Mouse (Mus musculus) limb, embryonic 13.5 days (tissue): ENCODE results near the gene Pop5. TPM values are rescaled to one million over a fixed set of nuclear protein-coding genes. Genes with fewer than 3 reads are reported as not detected.
A peak's percentile ranks its signal among the peaks of the same experiment; 100 is the strongest.

Source experiments
- ATAC-seq: fragments of 200-750 bp; cut with Nextera tagmentation; 2 replicates; pipeline ENCODE4 v1.8.0; 2017; ENCODE audit warnings: low read depth, moderate number of reproducible peaks, moderate TSS enrichment; ENCODE audit not compliant: low FRiP score
- H3K27ac ChIP-seq: fragments of 300-500 bp; sonication (generic); 2 replicates; pipeline ENCODE4 v1.5.1; 2015; ENCODE audit warnings: inconsistent platforms, mild to moderate bottlenecking, moderate library complexity
- H3K27me3 ChIP-seq: fragments of 300-500 bp; sonication (generic); 2 replicates; pipeline ENCODE4 v1.6.1; 2015; ENCODE audit warnings: mild to moderate bottlenecking, inconsistent platforms
- H3K36me3 ChIP-seq: fragments of 300-500 bp; sonication (generic); 2 replicates; pipeline ENCODE4 v1.6.1; 2015; ENCODE audit warnings: inconsistent platforms, mild to moderate bottlenecking, moderate library complexity
- H3K4me1 ChIP-seq: fragments of 300-500 bp; sonication (generic); 2 replicates; pipeline ENCODE4 v1.6.1; 2015; ENCODE audit warnings: inconsistent platforms
- H3K4me2 ChIP-seq: fragments of 300-500 bp; sonication (generic); replicated peaks from 2 replicates; pipeline ENCODE4 v1.6.1; 2015; ENCODE audit warnings: inconsistent platforms, mild to moderate bottlenecking, moderate library complexity
- H3K4me3 ChIP-seq: fragments of 300-500 bp; sonication (generic); 2 replicates; pipeline ENCODE4 v1.5.1; 2015; ENCODE audit warnings: moderate library complexity, mild to moderate bottlenecking, inconsistent platforms
- H3K9ac ChIP-seq: fragments of 300-500 bp; sonication (generic); 2 replicates; pipeline ENCODE4 v1.6.1; 2015; ENCODE audit warnings: mild to moderate bottlenecking, inconsistent platforms
- H3K9me3 ChIP-seq: fragments of 300-500 bp; sonication (generic); 2 replicates; pipeline ENCODE4 v1.6.1; 2016; ENCODE audit warnings: inconsistent platforms
- WGBS: fragments of 180-500 bp; shearing (Covaris S2); methylation state at CpG from one replicate; pipeline ENCODE4 v1.1.7; 2015; 5-methylcytosine and 5-hydroxymethylcytosine counted together
- polyA plus RNA-seq: library from polyadenylated mRNA; unstranded; fragments of >200 nt; fragmentation: Nextera tagmentation; extraction: Ambion mirVana; gene quantifications from 2 replicates; pipeline ENCODE4 v1.2.1, GENCODE M21; 2015

Gene Pop5
- polyA plus RNA-seq, 1 experiment from 2014 or later, result 93.9 TPM

GRCm38 (mm10) chr5:115220931-115221640 is 14.6 kb upstream of the Pop5 start:
- peak overlapping the region; percentile 31; the same call in 1 of the 2 replicates for H3K9ac ChIP-seq
- H3K4me1 ChIP-seq, result peaks cover 19% of the 10 kb centered on the region
- H3K36me3 ChIP-seq, result no peaks in the 10 kb centered on the region
- WGBS, result 33% methylated on average over 13 of the region's 13 CpGs
- H3K4me2 ChIP-seq, result no peak overlapping the region
- H3K27me3 ChIP-seq, result peaks cover 5% of the 10 kb centered on the region; the same call in 1 of the 2 replicates
- ATAC-seq, result peak; percentile 64; the same call in 1 of the 2 replicates
- H3K9me3 ChIP-seq, result no peaks in the 10 kb centered on the region
- no peak overlapping the region for H3K4me3 ChIP-seq
- no peak overlapping the region for H3K27ac ChIP-seq

DNA sequence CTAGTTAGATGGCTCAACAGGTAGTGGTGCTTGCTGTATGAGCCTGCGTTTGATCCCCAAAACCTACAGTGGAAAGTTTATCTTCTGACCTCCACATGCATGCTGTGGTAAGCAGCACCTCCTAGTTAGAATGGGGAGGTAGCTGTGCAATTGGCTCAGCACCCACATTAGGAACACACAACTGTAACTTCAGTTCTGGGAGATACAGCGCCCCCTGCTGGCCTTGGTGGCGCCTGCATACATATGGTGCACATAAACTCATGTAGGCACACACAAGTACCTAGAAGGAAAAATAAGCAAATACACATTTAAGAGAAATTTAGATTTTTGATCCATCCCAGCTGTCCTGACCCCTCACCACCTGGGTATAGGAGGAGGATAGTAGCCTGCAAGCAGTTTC is 13.2 kb upstream of the Pop5 start:
- Histone ChIP-seq H3K4me1 (peaks cover 19% of the 10 kb centered on the region), H3K27me3 (no peaks in the 10 kb centered on the region), H3K4me3 (no peak overlapping the region), H3K4me2 (no peak overlapping the region), H3K9me3 (no peaks in the 10 kb centered on the region), H3K9ac (no peak overlapping the region), H3K36me3 (no peaks in the 10 kb centered on the region), H3K27ac (no peak overlapping the region)
- 76% methylated on average over 3 of the region's 3 CpGs for WGBS
- ATAC-seq, result no peak

DNA sequence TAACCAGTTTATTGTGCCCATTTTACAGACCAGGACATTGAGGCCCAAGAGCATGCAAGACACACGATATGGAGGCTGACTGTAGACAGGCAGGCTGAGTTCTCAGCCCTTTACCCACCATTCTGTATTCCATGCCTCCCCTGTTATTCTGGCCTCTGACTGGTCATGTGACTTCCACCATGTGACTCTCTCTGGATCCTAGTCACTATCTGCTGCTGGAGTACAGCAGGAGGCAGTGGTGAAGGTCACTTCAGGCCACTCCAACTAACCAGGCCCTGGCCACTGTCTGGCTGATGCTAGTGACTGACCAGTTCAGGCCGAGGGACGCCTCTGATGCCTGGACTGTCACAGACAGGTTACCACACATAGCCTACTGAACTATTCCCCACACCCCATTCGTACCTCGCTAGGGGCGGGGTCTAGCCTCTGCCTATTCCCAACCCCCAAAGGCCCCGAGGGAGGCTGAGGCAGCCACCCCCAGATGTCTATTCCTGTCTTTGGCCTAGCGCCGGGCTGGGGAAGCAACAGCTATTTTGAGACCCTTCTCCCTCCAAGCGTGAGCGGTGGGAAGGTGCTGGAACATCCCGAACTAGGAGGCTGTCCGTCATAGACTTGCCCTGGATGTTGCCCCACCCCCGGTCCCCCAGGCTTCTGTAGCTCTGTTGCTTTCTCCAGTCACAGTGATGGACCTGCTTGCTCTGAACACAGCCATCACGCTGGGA is 4.6 kb upstream of the Pop5 start:
- ATAC-seq, result no peak
- H3K4me2 ChIP-seq, result no peak overlapping the region; the same call in 1 of the 2 replicates
- H3K9ac ChIP-seq, result no peak overlapping the region; the same call in 1 of the 2 replicates
- 55% methylated on average over 15 of the region's 15 CpGs for WGBS
- no peaks in the 10 kb centered on the region for H3K36me3 ChIP-seq
- H3K9me3 ChIP-seq, result no peaks in the 10 kb centered on the region
- H3K27ac ChIP-seq, result no peak overlapping the region; the same call in 1 of the 2 replicates
- H3K27me3 ChIP-seq, result peaks cover 17% of the 10 kb centered on the region
- H3K4me1 ChIP-seq, result peaks cover 17% of the 10 kb centered on the region
- H3K4me3 ChIP-seq, result no peak overlapping the region

GRCm38 (mm10) chr5:115231552-115232120 is 4.0 kb upstream of the Pop5 start:
- Histone ChIP-seq H3K9me3 (no peaks in the 10 kb centered on the region), H3K9ac (no peak overlapping the region; the same call in 1 of the 2 replicates), H3K4me1 (peaks cover 20% of the 10 kb centered on the region), H3K4me3 (no peak overlapping the region), H3K4me2 (peak overlapping the region; percentile 16), H3K27ac (no peak overlapping the region; the same call in 1 of the 2 replicates), H3K36me3 (no peaks in the 10 kb centered on the region), H3K27me3 (peaks cover 17% of the 10 kb centered on the region)
- ATAC-seq, result no peak
- WGBS, result 37% methylated on average over 16 of the region's 16 CpGs

DNA sequence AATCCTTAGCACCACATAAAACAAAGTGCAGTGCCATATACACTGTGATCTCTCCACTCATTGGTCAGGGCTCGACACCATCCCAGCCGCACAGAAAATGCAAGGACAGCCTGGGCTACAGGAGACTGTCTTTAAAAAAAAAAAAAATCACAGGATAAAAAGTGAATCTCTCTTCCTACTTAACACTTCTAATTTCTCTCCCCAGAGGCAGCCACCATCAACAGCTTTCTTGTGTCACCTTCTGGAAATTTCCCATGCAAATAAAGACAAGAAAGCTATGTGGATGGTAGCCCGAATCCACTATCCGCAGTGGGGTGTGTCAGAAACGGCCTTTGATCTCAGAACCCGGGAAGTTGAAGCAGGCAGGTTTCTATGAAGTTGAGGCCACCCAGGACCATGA is 3.1 kb upstream of the Pop5 start:
- H3K36me3 ChIP-seq, result no peaks in the 10 kb centered on the region
- H3K27ac ChIP-seq, result no peak overlapping the region
- H3K4me2 ChIP-seq, result no peak overlapping the region
- no peaks in the 10 kb centered on the region for H3K9me3 ChIP-seq
- 42% methylated on average over 6 of the region's 6 CpGs for WGBS
- no peak overlapping the region for H3K4me3 ChIP-seq
- H3K27me3 ChIP-seq, result peaks cover 17% of the 10 kb centered on the region
- H3K9ac ChIP-seq, result no peak overlapping the region
- peaks cover 20% of the 10 kb centered on the region for H3K4me1 ChIP-seq
- ATAC-seq, result no peak

DNA sequence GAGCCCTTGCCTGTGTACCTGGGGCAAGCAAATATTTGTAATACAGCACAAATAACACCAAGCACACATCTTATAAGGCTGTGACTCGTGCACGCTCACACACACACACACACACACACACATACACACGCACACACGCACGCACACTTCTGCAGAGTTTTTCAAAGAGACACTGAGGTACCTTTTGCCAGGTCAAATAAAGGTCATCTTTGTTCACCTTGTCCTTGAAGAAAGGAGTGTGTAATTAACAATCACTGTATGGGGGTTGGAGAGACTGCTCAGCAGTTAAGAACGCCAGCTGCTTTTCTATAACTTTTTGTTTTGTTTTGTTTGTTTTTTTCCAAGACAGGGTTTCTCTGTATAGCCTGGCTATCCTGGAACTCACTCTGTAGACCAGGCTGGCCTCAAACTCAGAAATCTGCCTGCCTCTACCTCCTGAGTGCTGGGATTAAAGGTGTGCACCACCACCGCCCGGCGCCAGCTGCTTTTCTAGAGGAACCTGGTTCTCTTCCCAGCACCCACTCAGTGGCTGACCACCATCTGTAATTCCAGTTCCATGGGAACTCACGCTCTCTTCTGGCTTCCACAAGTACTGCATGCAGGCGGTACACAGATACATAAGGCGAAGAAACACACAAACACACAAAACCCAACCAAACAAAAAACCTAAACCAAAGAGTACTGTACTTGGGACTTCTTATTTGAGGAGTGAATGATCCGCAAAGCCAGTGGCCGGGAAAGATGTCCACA is 2.4 kb upstream of the Pop5 start:
- no peaks in the 10 kb centered on the region for H3K36me3 ChIP-seq
- WGBS, result 86% methylated on average over 14 of the region's 14 CpGs
- H3K27ac ChIP-seq, result no peak overlapping the region
- peaks cover 20% of the 10 kb centered on the region for H3K4me1 ChIP-seq
- H3K9me3 ChIP-seq, result no peaks in the 10 kb centered on the region
- H3K27me3 ChIP-seq, result peaks cover 17% of the 10 kb centered on the region
- H3K9ac ChIP-seq, result no peak overlapping the region
- H3K4me3 ChIP-seq, result no peak overlapping the region
- ATAC-seq, result no peak
- no peak overlapping the region for H3K4me2 ChIP-seq

GRCm38 (mm10) chr5:115234519-115234918 is 1.1 kb upstream of the Pop5 start:
- no peak overlapping the region for H3K9ac ChIP-seq
- no peaks in the 10 kb centered on the region for H3K36me3 ChIP-seq
- no peak overlapping the region for H3K27ac ChIP-seq
- WGBS, result 45% methylated on average over 6 of the region's 6 CpGs
- no peaks in the 10 kb centered on the region for H3K9me3 ChIP-seq
- H3K4me2 ChIP-seq, result peak overlapping the region; percentile 87; the same call in 1 of the 2 replicates
- peaks cover 30% of the 10 kb centered on the region for H3K4me1 ChIP-seq
- H3K4me3 ChIP-seq, result 0 out of 2 replicates have a peak overlapping the region, but pooled peaks have one; percentile 61
- peaks cover 17% of the 10 kb centered on the region for H3K27me3 ChIP-seq
- no peak for ATAC-seq

DNA sequence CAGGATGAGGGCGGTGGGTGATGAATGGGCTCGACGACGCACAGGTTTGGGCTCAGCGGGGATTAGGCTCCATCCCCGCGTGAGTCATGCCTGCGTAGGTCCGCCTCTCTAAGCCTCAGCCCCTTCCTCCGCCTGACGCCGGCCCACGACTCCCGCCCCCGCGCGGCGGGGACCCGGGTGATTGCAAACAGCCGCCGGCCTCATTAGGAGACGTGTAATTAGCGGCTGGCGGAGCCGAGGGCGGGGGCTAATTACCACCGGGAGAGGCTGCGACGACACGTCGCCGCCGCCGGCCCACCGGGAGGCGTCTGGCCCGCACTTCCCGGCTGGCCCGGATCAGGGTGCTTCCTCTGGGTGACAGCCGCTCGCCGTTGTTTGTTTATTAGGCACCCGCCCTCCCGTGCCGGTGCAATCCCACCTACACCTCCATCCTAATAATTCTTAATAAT is 289 bp upstream of the Pop5 start:
- peak; percentile 15; the same call in 1 of the 2 replicates for ATAC-seq
- no peak overlapping the region for H3K27ac ChIP-seq
- H3K9ac ChIP-seq, result peak overlapping the region; percentile 73
- peak overlapping the region; percentile 87 for H3K4me2 ChIP-seq
- WGBS, result under 1% methylated on average over 45 of the region's 45 CpGs
- peak overlapping the region; percentile 61 for H3K4me3 ChIP-seq
- peaks cover 6% of the 10 kb centered on the region for H3K36me3 ChIP-seq
- peaks cover 17% of the 10 kb centered on the region for H3K27me3 ChIP-seq
- H3K9me3 ChIP-seq, result no peaks in the 10 kb centered on the region
- peaks cover 30% of the 10 kb centered on the region for H3K4me1 ChIP-seq

- no peak overlapping the region; the same call in 1 of the 2 replicates for H3K27ac ChIP-seq
- peaks cover 15% of the 10 kb centered on the region for H3K27me3 ChIP-seq
- ATAC-seq, result peak; percentile 86
- H3K9me3 ChIP-seq, result no peaks in the 10 kb centered on the region
- H3K4me3 ChIP-seq, result peak overlapping the region; percentile 90
- peaks cover 23% of the 10 kb centered on the region for H3K4me1 ChIP-seq
- peaks cover 33% of the 10 kb centered on the region for H3K36me3 ChIP-seq
- WGBS, result under 1% methylated on average over 88 of the region's 88 CpGs
- H3K4me2 ChIP-seq, result peak overlapping the region; percentile 90
- peak overlapping the region; percentile 87 for H3K9ac ChIP-seq
Observed at GRCm38 (mm10) chr5:115237803-115238728, 2.4 kb downstream of the Pop5 start.

DNA sequence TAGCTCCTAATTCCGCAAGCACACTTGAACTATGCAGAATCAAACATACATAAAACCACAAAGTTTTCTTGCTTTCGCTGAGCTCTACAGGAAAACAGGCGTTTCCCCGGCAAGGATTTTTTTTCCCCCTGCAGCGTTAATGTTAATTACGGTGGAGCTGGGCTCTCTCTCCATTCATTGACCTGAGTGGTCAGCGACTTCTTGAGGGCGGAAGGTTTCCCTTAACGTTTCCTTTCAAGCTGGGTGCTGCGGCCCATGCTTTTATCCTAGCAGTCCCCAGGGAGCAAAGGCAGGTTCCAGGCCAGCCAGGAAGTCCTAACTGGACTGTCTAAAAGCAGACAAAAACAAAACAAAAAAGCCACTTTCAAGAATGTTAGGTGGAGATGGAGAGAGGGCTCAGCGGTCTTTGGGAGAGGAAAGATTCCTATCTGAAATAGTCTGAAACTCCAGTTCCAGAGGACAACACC is 3.1 kb downstream of the Pop5 start:
- H3K27ac ChIP-seq, result no peak overlapping the region
- H3K4me3 ChIP-seq, result peak overlapping the region; percentile 90
- ATAC-seq, result no peak
- H3K4me1 ChIP-seq, result peaks cover 23% of the 10 kb centered on the region
- H3K9ac ChIP-seq, result peak overlapping the region; percentile 87
- peaks cover 10% of the 10 kb centered on the region for H3K27me3 ChIP-seq
- 6% methylated on average over 11 of the region's 11 CpGs for WGBS
- no peaks in the 10 kb centered on the region for H3K9me3 ChIP-seq
- peaks cover 40% of the 10 kb centered on the region for H3K36me3 ChIP-seq
- peak overlapping the region; percentile 90 for H3K4me2 ChIP-seq

DNA sequence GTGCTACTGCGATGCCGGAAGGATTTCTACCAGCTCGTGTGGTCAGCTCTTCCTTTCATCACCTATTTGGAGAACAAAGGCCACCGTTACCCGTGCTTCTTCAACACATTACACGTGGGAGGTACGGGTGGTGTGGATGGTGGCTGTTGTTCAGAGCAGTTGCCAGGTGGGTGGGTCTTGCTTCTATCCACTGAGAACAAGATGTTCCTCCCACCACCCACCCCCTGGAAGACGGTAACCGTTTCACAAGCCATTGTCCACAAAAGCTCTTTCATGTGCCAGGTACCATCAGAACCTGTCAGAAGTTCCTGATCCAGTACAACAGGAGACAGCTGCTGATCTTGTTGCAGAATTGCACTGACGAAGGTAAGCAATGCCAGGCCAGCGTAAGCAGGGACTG is 4.6 kb downstream of the Pop5 start:
- H3K4me3 ChIP-seq, result no peak overlapping the region
- H3K4me2 ChIP-seq, result no peak overlapping the region
- no peaks in the 10 kb centered on the region for H3K9me3 ChIP-seq
- H3K9ac ChIP-seq, result no peak overlapping the region
- H3K4me1 ChIP-seq, result peaks cover 19% of the 10 kb centered on the region
- H3K27me3 ChIP-seq, result peaks cover 1% of the 10 kb centered on the region; the same call in 1 of the 2 replicates
- peaks cover 54% of the 10 kb centered on the region for H3K36me3 ChIP-seq
- 87% methylated on average over 11 of the region's 11 CpGs for WGBS
- no peak for ATAC-seq
- H3K27ac ChIP-seq, result no peak overlapping the region
